Mouse (Mus musculus) right cerebral cortex, postnatal 14 days (tissue): ENCODE results near the gene Trpv4.

ENCODE experiments used
- DNase-seq: peaks from one replicate; pipeline ENCODE4 v3.0.0; 2022

Trpv4 gene

GRCm38 (mm10) chr5:114617809-114618208, 40.4 kb downstream of the Trpv4 start:
- no peak for DNase-seq

GRCm38 (mm10) chr5:114616336-114617061, 41.7 kb downstream of the Trpv4 start:
- no peak for DNase-seq

- no peak for DNase-seq
Measured at GRCm38 (mm10) chr5:114614863-114615262, 43.4 kb downstream of the Trpv4 start.

- DNase-seq: no peak
Measured at GRCm38 (mm10) chr5:114611968-114612608, 46.1 kb downstream of the Trpv4 start.

- DNase-seq: no peak
Measured at GRCm38 (mm10) chr5:114611256-114611655, 47.0 kb downstream of the Trpv4 start.

GRCm38 (mm10) chr5:114608516-114608915, 49.7 kb downstream of the Trpv4 start:
- DNase-seq: peak; percentile 89

- peak; percentile 70 for DNase-seq
Measured at GRCm38 (mm10) chr5:114607651-114608050, 50.6 kb downstream of the Trpv4 start.

GRCm38 (mm10) chr5:114605981-114606380, 52.2 kb downstream of the Trpv4 start:
- no peak for DNase-seq

- DNase-seq: no peak
Measured at GRCm38 (mm10) chr5:114604781-114605290, 53.4 kb downstream of the Trpv4 start.

- DNase-seq: no peak
Measured at GRCm38 (mm10) chr5:114603975-114604374, 54.2 kb downstream of the Trpv4 start.

GRCm38 (mm10) chr5:114602012-114602411, 56.2 kb downstream of the Trpv4 start:
- DNase-seq: no peak

GRCm38 (mm10) chr5:114597652-114598051, 60.6 kb downstream of the Trpv4 start:
- DNase-seq: no peak

- DNase-seq: no peak
Measured at GRCm38 (mm10) chr5:114597222-114597621, 61.0 kb downstream of the Trpv4 start.

GRCm38 (mm10) chr5:114596604-114597003, 61.6 kb downstream of the Trpv4 start:
- DNase-seq: no peak

GRCm38 (mm10) chr5:114594741-114595241, 63.4 kb downstream of the Trpv4 start:
- no peak for DNase-seq

- no peak for DNase-seq
Measured at GRCm38 (mm10) chr5:114593949-114594348, 64.3 kb downstream of the Trpv4 start.

GRCm38 (mm10) chr5:114593161-114593821, 64.9 kb downstream of the Trpv4 start:
- no peak for DNase-seq

- DNase-seq: no peak
Measured at GRCm38 (mm10) chr5:114592463-114593160, 65.6 kb downstream of the Trpv4 start.

- DNase-seq: no peak
Measured at GRCm38 (mm10) chr5:114591151-114591561, 67.1 kb downstream of the Trpv4 start.

- no peak for DNase-seq
Measured at GRCm38 (mm10) chr5:114590043-114590913, 67.9 kb downstream of the Trpv4 start.

- no peak for DNase-seq
Measured at GRCm38 (mm10) chr5:114589454-114589853, 68.8 kb downstream of the Trpv4 start.

GRCm38 (mm10) chr5:114589026-114589425, 69.2 kb downstream of the Trpv4 start:
- DNase-seq: no peak
